Mouse (Mus musculus) testis, adult 2 months (tissue): ENCODE data around the gene Capn9.

Experiments
- CTCF ChIP-seq: fragments of 200-500 bp; IDR thresholded peaks from 2 replicates; pipeline ENCODE4 v1.5.1; 2012; ENCODE audit warnings: low read depth, mild to moderate bottlenecking, inconsistent platforms, low read length, moderate library complexity; ENCODE audit not compliant: control insufficient read depth, insufficient read depth, insufficient replicate concordance
- POLR2A ChIP-seq: fragments of 200-500 bp; IDR thresholded peaks from 2 replicates; pipeline ENCODE4 v1.6.1; 2012; ENCODE audit warnings: low read depth, mild to moderate bottlenecking, inconsistent platforms, low read length, moderate library complexity; ENCODE audit not compliant: control insufficient read depth

GRCm38 (mm10) chr8:124547269-124547668 lies 28.6 kb upstream of the Capn9 start:
- TF ChIP-seq POLR2A (no peak), CTCF (no peak)
